Mouse (Mus musculus) granulocyte monocyte progenitor cell, adult 5-6 weeks (primary cell): ENCODE results near the gene Scn1b. TPM values are rescaled to one million over a fixed set of nuclear protein-coding genes. Genes with fewer than 3 reads are reported as not detected.

ENCODE experiments used
- ATAC-seq: replicated peaks from 2 replicates; pipeline ENCODE4 v1.8.0; 2016; ENCODE audit warnings: mild to moderate bottlenecking, moderate TSS enrichment, inconsistent platforms; ENCODE audit not compliant: poor library complexity, severe bottlenecking
- total RNA-seq, 2 experiments: library from RNA; stranded (forward) in 1 of 2; stranded (reverse) in 1 of 2; fragments of 200-712, 200-1000 nt in 1 of 2; fragments of >200 nt in 1 of 2; fragmentation: Nextera tagmentation in 1 of 2; gene quantifications; 2 replicates each; pipeline ENCODE4 v1.2.3; 2014 to 2017

Scn1b gene
- total RNA-seq, 2 experiments from 2014 or later = not detected

GRCm38 (mm10) chr7:31088206-31088605, 38.6 kb downstream of the Scn1b start:
- ATAC-seq = no peak

GRCm38 (mm10) chr7:31087262-31087661, 39.5 kb downstream of the Scn1b start:
- no peak for ATAC-seq

- no peak for ATAC-seq
Measured at GRCm38 (mm10) chr7:31086175-31086755, 40.5 kb downstream of the Scn1b start.

GRCm38 (mm10) chr7:31085171-31085570, 41.6 kb downstream of the Scn1b start:
- ATAC-seq = no peak

GRCm38 (mm10) chr7:31084140-31084539, 42.7 kb downstream of the Scn1b start:
- no peak for ATAC-seq

DNA sequence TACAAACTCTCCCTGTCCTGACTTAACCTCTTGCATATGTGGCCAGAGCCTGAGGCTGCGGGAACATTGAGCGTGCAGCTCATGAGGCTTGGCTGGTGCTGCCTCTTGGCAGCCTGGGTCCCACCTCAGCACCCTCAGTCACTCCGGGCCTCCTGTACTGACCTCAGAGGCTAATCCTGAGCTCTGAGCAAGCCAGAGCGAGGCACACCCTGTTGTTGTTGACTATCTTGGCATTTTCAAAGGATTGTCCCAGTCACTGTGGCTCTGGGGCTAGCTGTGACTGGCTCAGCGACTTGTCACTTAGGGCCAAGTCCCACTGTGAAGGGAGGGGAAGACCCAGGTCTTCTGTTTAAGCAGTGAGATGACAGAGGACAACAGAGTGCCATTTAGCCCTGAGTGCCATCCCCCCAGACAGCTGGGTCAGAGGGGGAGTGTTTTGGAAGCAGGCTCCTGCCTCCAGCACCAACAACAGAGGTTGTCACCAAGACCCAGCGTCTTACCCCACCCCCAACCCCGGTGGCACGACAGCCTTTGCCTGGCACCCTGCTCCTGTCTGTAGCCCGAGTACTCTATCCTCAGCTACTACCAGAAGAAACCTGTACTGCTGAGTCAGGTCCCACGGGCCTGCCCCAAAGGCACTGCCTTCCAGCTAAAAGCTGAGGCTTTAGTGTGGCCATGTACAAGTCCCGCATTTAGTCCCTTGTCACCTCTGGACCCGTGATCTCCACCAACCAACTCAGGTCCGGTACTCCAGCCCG, 43.8 kb downstream of the Scn1b start:
- no peak for ATAC-seq

- no peak for ATAC-seq
Measured at GRCm38 (mm10) chr7:31082106-31082505, 44.7 kb downstream of the Scn1b start.

DNA sequence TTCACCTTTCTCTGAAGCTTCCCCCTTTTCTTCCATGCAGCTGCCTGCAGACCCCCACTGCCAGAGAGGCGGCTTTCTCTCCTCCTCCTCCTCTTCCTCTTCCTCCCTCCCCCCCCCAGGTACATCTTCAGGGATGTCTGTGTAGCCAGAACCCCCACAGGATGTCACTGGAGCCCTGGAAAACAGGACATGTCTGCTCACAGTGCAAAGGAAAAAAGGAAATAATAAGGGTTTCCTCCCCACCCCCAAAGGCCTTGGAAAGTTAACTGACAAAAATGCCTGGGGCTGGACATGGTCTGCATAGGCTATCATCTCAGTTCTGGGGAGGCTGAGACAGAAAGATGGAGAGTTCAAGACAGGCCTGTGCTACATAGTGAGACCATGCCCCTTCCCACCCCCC, 45.7 kb downstream of the Scn1b start:
- no peak for ATAC-seq

DNA sequence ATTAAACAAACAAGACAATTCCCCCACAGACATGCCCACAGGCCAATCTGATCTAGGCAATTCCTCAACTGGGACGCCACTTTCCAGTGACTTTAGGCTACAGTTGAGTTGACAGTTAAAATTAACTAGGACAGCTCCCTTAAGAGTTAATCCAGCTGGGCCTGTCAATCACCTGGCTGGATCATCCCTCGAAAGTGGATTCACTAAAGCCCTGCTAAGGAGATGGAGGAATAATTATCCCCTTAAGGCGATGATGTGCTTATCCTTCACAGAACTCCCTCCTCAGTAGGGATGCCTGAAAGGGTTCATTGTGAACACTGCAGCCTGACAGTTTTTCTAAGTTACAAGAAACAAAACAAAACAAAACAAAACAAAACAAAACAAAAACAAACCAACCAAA, 46.2 kb downstream of the Scn1b start:
- no peak for ATAC-seq

DNA sequence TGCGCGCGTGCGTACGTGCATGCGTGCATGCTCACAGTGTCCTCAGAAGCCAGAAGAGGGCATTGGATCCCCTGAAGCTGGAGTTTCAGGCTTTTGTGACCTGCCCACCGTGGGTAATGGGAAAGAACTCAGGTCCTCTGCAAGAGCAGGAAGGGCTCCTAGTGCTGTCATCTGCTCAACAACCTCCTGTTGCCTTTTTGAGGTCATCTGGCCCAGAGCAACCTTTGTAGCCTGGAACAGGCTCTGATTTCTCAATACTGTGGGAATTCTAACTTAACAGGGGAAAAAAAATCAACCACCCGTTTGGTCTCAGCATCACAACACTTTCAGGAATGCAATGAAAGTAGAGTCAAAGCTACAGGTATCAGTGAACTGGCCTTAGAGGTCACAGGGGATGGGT, 47.1 kb downstream of the Scn1b start:
- no peak for ATAC-seq

- ATAC-seq = peak; percentile 78
Measured at GRCm38 (mm10) chr7:31077885-31078445, 48.8 kb downstream of the Scn1b start.

DNA sequence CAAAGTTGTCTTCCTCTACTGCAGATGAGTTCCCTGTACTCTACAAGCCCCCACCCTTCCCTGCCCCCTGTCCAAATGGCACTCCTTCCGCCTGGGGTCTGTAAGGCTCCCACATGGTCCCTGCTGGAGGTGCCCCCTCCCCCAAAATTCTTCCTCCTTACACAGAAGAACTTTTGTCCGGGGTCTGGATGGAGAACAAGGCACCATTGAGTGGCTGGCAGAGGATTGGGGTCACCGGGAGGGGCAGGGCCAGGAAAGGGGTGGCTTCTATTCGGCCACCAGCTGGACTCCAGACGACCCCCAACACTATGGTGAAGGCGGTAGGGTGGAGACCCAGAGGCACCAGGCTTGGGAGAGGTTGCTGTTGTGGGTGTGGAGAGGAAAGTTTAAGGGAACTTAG, 49.3 kb downstream of the Scn1b start:
- ATAC-seq = no peak

- no peak for ATAC-seq
Measured at GRCm38 (mm10) chr7:31076492-31076891, 50.3 kb downstream of the Scn1b start, which contains the start of gene Fxyd3. Gene Fxyd3, minus strand, starts transcription at chr7:31076704.

DNA sequence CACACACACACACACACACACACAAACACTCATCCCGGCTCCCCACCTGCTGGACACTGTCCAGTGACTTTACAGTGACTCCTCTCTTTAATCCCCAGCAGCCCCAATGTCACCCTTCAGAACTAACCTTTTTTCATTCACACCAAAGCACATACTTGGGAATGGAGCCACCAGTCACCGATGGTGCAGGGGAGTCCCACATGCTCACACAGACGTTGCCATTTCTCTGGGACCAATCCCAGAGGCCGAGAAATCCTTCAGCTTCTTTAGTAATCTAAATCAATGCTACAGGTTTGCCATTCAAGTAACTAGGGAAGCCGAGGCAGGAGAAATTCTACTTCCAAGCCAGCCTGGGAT, 52.1 kb downstream of the Scn1b start:
- no peak for ATAC-seq

GRCm38 (mm10) chr7:31074061-31074712, 52.6 kb downstream of the Scn1b start:
- ATAC-seq = no peak

- ATAC-seq = no peak
Measured at GRCm38 (mm10) chr7:31073546-31073945, 53.3 kb downstream of the Scn1b start.

GRCm38 (mm10) chr7:31072326-31072725, 54.5 kb downstream of the Scn1b start:
- no peak for ATAC-seq

- ATAC-seq = no peak
Measured at GRCm38 (mm10) chr7:31070324-31070723, 56.5 kb downstream of the Scn1b start.

GRCm38 (mm10) chr7:31069491-31069890, 57.3 kb downstream of the Scn1b start:
- no peak for ATAC-seq

GRCm38 (mm10) chr7:31067836-31068235, 59.0 kb downstream of the Scn1b start:
- no peak for ATAC-seq
